Mouse (Mus musculus): Measurements from ENCODE around the gene Rtp1.

The Rtp1 gene

DNA sequence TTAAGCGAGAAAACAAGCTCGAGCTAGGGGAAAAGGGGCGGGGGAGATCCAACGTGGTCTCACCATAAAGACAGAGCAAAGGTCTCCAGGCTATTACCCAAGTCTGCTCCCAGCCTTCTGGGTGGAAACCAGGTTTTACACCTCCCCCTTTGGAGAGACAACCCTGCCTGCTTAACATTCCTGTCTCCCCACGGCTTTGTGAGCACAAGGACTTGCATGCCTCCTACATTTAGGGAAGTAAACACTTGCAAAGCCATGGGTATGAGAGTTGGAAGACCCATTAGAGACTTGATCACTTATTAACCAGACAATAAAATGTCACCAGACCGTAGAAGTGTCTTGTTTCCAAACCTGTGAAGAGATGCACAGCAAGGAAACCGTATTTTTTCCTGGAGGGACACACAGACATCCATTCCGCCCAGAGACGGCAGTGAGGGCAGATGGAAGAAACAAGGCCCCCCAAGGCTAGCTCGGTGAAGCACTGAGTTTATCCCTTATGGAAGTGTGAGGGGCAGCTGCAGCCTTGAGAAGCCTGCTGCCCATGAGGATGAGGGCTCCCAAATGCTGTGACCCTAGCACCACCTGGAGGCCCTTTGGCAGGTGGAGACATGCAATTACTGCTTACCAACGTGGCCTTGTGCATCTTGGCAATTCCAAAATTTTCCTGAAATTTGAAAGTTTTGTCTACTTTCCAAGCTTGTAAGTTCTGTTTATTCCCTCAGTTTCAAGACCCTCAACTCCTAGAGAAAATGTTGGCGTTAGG, 8.7 kb downstream of the Rtp1 start:
- TF ChIP-seq GATA4 (IDR thresholded peaks at IDR 0.05; ENCODE audit: insufficient replicate concordance, low read length), result no peak

DNA sequence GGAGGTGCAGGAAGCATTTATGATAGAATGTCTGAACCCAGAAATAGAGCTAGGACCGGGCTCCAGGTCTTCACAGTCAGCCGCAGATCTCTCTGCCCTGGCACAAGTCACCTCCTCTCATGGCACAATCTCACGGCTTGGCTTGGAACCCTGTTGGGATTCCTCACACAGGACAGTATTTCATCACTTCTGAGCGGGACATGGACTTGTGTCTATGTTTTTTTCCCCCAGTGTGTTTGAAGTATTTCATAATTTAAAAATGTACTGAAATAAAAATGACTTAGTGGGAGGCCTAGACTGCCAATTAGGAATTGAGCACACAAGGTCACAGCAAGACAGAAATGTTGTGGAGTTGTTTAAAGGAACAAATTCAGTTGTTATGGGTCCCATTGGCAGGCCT, 15.3 kb downstream of the Rtp1 start:
- no peak for TF ChIP-seq GATA4 (IDR thresholded peaks at IDR 0.05; ENCODE audit: insufficient replicate concordance, low read length)

DNA sequence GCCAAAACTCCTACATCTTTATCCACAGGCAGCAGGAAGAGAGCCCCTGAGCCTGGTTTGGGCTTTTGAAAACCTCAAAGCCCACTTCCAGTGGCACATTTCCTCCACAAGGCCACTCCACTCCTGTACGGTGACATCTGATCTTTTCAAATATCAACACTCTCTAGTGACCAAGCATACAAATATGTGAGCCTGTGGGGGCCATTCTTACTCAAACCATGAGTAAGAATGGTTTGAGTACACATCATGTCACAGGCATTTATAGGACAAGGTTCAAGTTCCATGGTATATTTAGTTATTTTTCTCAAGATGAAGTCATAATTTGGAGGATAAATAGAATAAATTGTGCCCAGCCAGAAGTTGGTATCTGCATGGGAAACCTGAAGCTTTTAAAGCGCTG, 21.0 kb downstream of the Rtp1 start:
- TF ChIP-seq GATA4 (IDR thresholded peaks at IDR 0.05; ENCODE audit: insufficient replicate concordance, low read length), result no peak

DNA sequence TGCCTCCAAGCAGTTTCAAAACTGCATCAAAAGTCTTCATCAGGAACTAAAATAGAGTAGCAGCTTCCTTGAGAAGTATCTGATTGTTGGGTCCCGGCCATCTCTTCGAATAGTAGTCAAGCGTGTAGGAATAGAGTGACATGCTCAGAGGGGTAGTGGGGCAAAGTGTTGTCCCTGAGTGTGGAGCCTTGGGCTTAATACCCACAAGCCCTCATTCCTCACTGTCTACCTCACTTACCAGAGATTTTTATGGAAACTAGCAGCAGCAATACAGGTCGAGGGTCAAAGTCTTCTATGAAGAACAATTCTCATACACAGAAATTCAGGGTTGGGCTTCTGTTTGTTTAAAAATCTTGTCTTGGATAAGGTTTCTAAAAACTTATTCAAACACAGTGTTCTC, 21.9 kb downstream of the Rtp1 start:
- no peak for TF ChIP-seq GATA4 (IDR thresholded peaks at IDR 0.05; ENCODE audit: insufficient replicate concordance, low read length)

DNA sequence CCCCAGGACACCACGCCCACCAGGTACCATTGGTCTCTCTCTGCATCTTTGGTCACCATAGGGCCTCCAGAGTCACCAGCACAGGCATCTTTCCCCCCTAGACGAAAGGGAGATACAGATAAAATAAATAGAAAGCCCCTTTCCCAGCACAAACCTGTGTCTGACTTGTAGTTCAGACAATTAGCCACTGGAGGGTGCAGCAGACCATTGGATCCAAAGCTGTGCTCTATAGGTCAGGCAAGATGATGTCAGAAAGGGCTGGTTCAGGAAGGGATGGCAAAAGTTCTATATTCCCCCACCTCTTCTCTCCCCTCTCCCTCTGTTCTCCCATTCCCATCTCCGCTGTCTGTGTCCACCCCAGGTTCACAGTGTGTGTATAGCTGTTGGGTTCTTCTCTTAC, 23.5 kb downstream of the Rtp1 start:
- no peak for TF ChIP-seq GATA4 (IDR thresholded peaks at IDR 0.05; ENCODE audit: insufficient replicate concordance, low read length)

DNA sequence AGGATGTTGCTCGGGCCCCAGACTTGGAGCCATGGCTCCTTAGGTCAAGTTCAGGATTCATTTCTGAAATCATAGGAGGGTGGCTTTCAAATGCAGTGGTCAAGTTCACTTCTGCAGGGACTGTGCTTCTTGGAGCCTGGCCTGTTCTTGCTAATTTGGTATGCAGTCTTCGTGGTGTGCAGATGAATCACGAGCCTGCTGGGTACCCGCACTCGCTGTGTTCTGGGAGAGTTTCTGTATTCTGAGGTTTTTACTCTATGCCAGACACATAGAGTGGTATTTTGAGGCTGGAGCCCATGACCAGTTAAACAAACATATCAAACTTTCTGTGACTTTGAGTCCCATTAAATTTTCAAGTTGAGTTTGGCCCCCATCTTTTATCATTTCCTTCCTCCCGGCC, 25.4 kb downstream of the Rtp1 start:
- TF ChIP-seq GATA4 (IDR thresholded peaks at IDR 0.05; ENCODE audit: insufficient replicate concordance, low read length), result no peak

DNA sequence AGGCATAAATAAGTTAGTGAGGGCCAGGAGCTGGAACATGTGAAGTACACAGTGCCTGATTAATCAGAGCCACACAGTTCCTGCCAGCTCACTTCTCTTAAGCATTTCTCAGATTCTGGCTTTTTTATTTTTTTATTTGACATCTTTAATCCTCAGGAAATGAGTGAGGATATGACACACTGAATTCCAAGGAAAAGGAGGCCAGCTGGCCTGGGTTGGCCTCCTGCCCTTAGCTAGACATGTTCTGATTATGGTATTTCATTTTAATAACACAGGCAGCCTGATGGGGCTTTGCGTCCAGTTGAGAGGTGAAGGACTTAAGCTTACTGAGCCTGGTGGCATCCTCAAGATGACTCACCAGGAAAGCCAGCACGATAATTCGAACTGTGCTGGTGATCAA, 27.6 kb downstream of the Rtp1 start:
- peak; percentile 59; the same call in 1 of the 2 replicates for TF ChIP-seq GATA4 (IDR thresholded peaks at IDR 0.05; ENCODE audit: insufficient replicate concordance, low read length)

DNA sequence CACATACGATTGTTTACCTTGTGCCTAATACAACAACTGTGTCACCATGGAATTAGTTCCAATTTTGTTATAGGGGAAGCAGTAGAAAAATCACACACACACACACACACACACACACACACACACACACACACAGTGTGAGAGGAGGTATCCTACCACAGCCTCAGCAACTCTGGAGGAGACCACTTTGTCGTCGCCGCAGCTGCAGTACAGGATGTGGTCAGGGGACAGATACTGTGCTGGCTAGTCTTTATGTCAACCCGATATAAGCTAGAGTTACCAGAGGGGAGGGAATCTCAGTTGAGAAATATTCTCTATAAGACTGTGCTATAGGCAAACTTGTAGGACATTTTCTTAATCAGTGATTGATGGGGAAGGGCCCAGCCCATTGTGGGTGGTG, 28.4 kb downstream of the Rtp1 start:
- no peak for TF ChIP-seq GATA4 (IDR thresholded peaks at IDR 0.05; ENCODE audit: insufficient replicate concordance, low read length)

DNA sequence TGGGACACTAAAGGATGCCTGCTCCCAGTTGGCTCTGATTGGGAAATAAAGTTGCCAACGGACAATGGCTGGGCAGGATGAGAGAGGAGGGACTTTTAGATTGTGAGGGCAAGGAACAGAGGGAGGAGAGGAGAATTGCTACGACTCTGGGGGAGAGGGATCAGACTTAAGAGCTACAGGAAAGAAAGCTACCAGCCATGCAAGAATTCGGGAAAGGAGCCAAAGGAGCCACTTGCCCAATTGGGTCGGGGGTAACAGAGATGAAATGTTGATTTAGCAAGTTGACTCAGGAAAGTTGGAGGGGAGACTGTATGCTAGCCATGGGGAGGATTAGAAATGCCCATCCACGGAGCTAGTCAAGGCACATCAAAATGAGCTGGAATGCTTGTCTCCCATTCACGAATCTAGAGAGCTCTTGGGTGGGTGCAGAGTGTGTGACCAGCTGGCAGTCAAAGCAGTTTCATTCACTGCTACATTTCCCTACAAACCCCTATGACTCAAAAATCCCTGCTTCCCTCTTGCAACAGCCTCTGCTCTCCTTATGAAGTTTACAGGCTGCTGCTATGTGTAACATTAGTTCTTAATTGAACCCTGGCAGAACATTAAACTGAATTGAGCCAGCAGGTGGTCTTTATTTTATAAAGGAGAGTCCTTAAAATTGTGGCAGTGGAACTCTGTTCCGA, 30.1 kb downstream of the Rtp1 start:
- no peak for TF ChIP-seq GATA4 (IDR thresholded peaks at IDR 0.05; ENCODE audit: insufficient replicate concordance, low read length)

DNA sequence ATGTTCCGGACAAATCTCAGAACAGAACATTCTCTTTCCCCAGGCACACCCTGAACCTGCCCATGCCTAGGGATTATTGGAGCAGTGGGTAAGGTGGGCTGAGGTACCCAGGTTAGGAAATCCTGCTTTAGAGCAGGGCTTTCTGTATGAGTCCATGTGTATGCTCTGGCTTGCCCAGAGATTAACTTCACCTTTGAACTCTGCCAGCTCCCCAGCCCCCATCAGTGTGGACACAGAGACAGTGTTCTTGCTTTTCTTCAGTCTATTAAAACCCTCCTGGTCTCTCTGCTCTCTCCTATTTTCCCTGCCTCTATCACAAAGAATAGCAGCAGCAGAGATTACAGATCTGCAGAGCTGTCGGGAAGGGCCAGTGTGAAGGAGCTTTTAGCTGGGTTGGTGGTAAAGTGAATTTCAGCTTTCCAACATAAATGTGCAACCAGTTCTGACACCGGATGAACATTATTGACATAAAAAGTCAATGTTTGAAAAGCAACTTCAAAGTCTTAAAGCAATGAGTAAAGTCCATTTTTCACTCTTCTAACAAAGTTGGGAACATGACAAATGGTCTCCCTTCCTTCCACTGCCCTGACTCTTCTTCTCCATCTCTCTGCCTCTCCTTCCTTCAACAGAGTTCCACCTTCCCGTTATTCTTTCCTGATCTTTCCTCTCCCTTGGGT, 34.9 kb downstream of the Rtp1 start:
- no peak for TF ChIP-seq GATA4 (IDR thresholded peaks at IDR 0.05; ENCODE audit: insufficient replicate concordance, low read length)

DNA sequence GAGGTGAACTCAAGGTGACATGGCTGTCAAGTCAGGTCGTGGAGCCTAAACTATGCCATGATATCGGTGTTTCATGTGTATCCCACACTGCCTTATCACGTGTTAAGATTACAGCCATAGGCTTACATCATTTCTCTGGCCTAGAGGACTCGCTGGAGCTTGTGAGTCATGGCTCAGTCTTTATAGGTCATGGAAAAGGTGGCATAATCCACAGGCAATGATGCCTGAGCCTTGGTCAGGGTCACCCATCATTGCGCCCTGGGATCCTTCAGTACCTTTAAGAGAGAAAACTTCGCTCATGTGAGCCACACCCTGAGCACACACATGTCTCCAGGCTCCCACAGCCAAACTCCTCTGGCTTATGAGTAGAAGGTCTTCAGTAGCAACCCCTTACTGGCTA, 42.6 kb downstream of the Rtp1 start:
- TF ChIP-seq GATA4 (IDR thresholded peaks at IDR 0.05; ENCODE audit: insufficient replicate concordance, low read length), result no peak

DNA sequence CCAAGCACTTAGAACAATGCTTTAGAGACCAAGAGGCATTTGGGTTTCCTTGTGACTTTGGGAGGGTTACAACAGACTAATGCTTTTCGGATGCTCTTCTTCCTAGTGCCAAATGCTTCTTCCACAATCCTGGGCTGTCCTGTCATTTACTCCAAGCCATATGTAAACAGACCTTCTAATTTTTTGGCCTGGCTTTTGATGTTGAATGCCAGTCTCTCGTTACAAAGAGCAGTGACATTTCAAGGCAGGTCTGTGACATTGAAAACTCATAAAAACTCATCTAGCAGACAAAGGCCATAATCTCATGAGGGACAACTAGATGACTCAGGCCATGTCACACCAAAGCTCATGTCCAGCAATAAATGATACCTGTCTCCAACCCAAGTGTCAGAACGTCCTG, 43.1 kb downstream of the Rtp1 start:
- TF ChIP-seq GATA4 (IDR thresholded peaks at IDR 0.05; ENCODE audit: insufficient replicate concordance, low read length), result no peak

DNA sequence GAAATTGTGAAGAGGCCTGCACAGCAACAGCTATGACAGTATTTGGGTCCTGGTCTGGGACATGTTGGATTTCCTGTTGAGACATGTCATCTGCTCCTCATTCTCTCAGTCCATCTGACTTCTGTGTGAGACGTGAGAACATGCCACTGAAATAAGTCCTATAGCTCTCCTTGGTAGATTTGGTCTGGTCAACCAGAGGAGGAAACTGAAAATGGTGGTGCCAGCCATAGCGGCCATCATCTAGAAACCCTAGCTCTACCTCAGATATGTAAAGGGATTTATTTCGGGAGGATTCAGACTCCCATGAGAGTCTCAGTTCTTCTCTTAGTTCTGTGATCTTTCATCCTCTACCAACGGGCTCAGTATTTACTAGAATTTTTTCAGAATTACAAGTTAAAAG, 46.7 kb downstream of the Rtp1 start:
- TF ChIP-seq GATA4 (IDR thresholded peaks at IDR 0.05; ENCODE audit: insufficient replicate concordance, low read length), result no peak

DNA sequence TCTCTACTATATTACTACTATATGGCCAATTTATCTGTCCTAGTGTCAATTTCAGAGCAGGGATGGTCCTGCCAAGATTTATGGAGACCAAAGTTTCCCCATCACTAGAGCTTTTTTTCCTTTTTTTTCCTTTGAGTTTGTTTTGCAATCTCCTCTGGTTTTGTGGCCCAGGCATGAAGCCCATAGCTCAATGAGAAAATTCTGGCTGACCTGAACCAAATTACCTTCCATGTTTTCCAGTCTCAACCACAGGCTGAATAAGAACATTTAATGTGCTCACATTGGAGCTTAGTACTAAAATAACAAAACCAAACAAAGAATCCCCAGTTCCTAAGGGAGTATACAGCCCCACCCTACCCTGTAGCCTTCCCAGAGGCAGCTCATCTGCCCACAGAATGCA, 47.7 kb downstream of the Rtp1 start:
- TF ChIP-seq GATA4 (IDR thresholded peaks at IDR 0.05; ENCODE audit: insufficient replicate concordance, low read length), result no peak

DNA sequence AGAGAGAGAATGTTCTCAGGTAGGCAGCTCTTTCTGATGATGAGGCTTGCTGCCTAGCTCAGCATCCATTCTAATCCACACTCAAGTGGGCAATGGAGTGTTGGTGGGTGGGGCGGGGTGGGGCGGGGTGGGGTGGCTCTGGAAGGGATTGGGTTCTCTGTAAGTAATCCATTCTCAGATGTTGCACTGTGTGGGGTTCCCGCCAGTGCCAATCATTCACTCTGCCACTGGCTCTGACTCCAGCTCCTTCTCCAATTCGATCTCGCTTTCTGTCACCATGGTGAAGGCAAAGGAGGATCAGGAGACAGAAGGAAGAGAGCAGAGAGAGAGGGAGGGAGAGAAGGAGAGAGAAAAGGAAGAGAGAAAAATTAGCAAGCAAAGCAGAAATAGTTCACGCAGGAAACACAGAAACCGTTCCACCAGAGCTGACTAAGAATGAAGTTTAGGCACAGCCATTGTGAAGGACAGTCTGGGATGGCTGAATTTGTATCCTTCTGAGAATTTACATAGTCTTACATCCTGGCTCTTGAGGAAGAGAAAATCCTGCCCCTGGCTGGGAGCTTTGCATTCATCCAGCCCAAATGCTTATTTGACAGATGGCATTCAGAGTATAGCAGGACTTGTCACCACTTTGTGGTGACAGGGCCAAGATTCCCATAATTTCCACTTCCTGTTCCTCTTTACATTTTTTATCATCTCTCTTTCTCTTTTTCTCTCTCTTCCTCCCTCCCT, 51.1 kb downstream of the Rtp1 start:
- no peak for TF ChIP-seq GATA4 (IDR thresholded peaks at IDR 0.05; ENCODE audit: insufficient replicate concordance, low read length)

DNA sequence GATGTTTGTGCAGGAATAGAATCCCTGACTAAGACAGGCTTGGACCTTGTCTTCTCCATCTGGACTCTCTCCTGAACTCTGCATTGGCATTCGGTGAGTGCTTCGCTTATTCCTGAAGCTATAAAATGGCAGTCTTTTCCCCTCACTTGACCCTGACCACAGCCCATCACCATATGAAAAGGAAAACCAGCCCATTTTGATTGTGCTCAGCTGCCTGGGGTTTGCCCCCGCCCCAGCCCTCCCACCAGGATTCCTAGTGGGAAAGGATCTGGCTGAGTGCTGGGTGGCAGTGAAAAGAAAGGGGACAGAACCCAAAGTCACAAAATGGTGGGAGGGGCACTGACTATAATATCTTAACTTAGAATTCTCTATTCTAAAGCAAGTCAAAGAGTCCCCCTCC, 53.3 kb downstream of the Rtp1 start:
- TF ChIP-seq GATA4 (IDR thresholded peaks at IDR 0.05; ENCODE audit: insufficient replicate concordance, low read length), result no peak
